Mouse (Mus musculus) frontal cortex, postnatal 10 days (tissue): ENCODE measurements at regions not wholly inside any gene's neighbourhood (a gene's known extent, or its start where the extent isn't known, plus 50 kb on each side); places are given as distances from the start of the nearest gene placed in this dataset.

Experiments used
- DNase-seq, 2 experiments: peaks; one replicate each; pipeline ENCODE4 v3.0.0; 2022; ENCODE audit warnings: low spot score in 2 of 2, mixed read lengths in 1 of 2

DNA sequence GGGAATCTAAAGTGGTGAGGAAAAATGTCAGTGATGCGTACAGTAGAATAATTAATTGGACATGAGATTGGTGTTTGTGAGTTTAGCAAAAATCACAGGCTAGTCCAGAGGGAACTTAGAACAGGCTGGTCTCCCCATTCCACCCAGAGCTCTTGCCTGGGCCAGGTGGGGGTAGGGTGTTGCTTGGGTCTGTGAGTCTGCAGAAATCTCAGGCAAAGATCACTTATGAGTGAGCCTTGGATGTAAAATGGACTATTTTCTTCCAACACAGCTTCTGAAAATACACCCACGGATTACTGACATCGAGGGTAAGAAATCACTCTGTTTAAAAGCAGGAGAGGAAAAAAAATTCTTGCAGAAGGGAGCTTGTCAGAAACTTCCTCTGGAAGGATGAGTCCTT, 159.1 kb downstream of the Diras2 start:
- DNase-seq = no peak

DNA sequence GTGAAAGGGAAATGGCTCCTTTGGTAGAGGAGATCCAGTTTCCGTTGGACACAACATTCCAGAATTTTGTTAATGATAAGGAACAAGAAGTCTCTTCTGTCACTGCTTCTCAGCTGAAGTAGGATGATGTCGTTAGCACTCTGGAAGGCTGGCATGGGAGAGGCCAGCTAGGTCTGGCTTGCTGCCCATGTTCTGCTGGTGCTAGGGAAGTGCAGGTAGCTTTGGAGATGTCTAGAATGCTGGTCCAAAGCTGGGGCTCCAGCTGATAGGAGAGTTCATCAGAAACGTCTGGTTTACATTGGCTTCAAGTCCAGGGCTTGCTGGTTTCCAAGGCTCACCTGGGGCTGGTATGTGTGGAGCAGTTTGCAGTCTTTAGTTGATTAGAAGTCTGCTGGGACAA, 156.3 kb downstream of the Diras2 start:
- no peak for DNase-seq

DNA sequence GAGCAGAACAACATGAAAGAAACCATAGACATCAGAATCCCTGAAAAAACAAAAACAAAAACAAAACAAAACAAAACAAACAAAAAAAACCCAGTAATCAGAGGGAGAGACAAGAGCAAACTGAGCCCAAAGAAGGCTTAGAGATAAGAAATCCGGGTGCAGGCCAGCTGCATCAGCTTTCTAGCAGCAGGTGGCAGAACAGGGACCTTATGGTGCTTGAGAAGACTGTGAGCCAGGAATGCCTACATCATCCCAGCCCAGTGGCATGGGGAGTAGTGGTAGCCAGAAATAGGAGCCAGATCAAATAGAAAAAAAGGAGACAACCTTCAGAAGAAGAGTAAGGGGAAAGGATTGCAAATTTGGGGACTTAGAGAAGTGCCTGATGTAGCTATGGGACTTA, 152.8 kb downstream of the Diras2 start:
- DNase-seq = no peak

DNA sequence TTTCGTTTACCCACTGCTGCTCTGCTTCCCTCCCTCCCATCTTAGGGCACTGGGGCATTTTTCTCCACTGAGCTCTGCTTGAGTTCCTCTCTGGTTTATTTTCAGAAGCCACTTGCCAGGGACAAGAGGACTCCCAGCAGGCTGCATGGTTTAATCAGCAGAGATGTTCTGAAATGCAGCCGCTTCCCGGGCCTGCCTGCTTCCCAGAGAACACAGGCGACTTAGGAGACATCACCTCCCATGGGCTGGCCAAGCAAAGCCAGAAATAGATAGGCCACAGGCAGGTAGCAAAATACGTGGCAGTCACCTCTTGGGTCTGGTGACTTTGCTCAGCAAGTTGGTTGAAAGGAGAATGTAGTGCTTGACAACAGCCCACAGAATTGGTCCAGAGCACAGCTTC, 141.8 kb downstream of the Diras2 start:
- no peak for DNase-seq

DNA sequence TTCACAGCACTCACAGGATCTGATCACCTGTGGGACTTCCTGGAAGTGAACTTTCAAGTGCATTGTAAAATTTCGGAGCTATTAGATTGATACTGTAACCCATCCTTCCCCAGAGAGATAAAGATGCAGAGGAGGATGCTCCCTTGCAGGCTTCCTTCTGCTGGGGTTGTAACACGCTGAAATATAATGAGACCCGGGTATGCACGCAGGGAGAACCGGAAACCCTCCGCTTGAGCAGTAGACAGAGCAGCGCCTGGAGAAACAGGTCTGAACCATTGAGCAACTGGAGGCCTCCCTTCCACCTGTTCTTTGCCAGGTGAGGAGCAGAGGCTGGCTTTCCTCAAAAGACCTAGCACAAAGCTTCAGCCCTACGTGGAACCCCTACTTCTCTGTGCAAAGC, 135.3 kb downstream of the Diras2 start:
- DNase-seq = no peak

DNA sequence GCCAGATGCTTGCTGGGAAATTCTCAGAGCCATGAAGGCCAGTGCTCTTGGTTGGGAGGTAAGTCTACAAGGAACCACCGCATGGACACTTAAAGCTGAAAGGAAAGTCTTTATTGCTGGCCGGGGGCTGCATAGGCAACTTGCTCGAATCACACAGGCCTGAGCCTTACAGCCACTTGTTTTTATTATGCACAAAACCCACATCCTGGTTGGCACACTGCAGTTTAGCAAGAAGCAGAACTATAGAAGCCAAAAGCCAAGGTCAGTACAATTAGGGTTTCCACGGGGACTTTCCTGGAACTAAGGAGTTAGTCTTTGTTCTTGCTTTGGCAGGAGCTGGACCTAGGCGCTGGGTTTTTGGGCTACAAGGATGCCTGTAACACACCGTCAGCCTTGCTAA, 132.7 kb downstream of the Diras2 start:
- no peak for DNase-seq

DNA sequence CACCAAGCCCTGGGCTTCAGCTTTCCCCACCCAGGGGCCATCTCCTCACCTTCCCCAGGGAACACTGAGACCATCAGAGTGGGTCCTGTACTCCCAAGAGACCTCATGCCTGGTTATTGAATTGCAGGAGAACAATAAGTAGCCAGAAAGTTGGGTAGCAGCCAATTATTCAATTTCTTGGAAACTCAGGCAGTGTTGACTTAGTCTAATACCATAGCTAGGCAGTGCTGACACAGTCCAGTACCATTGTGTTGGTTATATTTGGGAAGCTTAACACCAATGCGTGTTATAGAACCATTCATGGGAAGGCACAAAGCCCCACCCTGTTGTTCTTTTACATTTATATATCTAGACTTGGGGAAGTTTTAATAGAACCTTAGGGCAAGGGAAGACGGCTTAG, 131.9 kb downstream of the Diras2 start:
- no peak for DNase-seq

DNA sequence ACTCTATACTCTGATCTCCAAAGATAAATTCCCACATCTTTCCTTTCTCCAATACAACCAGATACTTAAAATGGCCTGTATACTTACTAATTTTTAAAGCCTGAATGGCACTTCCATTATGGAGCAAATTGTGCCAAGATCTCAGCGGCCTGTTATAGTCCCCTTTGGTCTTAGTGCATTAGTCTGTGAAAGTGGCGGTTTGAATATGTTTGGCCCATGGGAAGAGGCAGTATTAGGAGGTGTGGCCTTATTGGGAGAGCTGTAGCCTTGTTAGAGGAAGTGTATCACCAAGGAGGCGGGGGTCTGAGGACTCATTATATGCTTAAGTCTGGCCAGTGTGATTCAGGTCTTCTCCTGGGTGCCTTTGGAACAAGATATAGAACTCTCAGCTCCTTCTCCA, 127.3 kb downstream of the Diras2 start:
- no peak for DNase-seq

DNA sequence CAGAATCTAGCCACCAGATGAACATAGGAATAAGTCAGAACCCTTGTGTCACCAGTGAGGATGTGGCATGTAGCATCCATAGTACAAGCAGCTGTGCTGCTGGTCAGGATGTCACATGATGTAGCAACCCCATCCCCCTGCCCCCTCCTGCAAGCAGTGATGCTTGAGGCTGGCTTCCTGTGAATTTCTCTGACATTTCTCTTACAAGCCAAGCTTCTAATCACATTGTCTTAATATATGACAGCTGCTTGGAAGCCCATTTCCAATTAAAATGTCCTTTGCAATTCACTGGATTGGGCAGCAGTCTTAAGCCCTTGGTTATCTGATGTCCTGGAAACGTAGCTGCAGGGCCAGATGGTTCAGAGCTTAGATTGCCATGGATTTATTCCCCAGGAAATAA, 114.8 kb downstream of the Diras2 start:
- DNase-seq = no peak

DNA sequence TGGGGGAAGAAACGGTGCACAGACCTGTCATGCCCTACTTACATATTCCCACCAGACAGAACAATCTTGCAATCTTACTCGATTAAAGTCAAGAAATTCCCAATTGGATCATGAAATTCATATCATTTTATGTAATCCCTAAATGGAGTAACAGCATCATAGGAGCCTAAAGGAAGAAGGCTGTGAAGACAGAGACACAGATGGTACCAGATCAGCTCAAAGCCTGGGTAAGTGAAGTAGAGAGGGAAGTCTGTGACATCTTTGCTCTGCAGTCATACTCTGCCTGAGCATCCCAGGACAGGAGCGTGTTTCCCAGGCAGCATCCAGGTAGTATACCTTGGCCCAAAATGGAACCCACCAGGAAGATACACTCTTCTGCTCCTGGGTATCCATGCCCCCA, 108.6 kb downstream of the Diras2 start:
- DNase-seq = no peak

DNA sequence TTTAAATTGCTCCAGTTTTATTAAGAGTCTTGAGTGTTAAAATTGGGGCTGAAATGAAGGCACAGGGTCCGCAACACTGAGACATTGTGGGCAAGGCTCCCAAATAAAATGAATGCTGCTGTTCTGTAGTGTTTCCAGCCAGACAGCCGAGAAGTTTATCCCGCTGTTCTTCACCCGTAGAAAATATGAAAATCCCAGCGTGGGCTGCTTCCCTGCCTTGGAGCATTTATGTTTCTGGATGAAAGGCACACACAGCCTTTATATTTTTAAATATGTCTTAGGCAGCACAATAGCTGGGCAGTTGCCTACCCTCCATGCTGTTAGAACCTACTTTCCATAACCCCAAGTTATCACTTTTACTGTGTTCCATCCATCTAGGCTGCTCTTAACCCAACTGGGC, 102.6 kb downstream of the Diras2 start:
- DNase-seq = no peak

DNA sequence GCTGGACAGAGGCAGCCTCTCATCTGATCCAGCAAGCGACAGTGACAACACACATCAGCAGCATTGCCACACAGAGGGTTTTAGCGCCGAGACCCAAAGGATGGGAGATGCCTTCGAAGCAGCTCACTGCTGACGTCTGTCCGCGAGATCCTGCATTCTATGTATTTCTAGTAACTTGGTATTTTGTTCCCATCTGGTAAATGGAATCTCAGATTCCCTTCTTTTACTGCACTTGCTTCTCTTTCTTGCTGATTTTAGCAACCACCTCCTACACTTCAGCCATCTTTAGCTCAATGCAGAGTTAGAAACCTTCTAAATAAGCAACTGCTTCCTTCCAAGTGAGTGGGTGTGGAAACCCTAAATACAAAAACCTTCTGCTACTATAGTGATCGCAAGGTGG, 94.3 kb downstream of the Diras2 start:
- DNase-seq = peak in 1 of 2 experiments; percentile 40

DNA sequence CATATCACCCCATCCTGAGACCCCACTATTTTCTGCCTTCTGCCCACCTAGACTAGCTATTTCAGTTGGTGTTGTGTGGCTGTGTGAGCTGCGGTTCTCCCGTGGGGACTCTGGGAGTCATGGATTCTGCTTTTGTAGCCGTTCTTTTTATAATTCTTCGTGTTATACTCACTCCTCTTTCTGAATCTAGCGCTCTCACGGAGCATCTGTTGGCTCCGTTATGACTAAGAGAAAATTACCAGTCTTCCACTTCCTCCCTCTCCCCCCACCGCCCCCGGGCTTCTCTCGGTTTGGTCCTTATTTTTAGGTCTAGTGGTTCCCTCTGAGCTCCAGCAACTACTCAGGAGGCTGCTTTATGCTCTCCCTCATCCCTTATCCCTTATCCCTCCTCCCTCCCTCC, 85.6 kb downstream of the Diras2 start:
- peak; percentile 50 to 66 for DNase-seq

DNA sequence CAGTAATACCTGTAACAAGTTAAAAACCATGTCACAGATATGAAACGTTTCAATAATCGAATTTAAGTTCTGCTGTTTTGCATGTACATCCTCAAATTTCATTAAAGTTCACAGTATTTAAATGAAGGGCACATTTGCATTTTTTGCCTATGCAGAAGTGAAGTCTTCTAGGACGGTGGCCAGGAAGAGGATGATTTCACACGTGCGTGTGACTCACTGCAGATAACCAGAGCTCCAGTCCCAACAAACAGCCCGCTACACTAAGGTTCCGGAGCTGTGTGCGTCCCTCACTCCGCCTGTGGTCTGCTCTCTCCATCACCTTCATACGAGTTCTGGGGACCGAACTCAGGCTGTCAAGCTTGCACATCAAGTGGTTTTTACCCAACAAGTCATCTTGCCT, 82.2 kb downstream of the Diras2 start:
- no peak for DNase-seq

DNA sequence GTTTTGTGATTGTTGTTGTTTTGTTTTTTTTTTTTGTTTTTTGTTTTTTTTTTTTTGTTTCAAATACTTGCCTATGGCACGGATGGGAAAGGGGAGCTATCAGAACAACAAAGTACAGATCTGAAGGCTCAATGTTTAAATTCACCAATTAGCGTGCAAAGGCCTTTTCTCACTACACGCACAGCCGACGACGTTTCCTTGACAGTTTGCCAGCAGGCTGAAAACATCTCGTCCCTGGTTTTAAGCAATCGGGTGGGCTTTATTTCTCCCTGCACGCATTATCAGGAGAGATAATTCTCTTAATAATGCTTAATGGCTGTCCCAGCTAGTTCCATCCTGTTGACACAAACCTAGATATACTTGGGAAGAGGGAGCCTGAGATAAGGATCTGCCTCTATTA, 79.6 kb downstream of the Diras2 start:
- DNase-seq = no peak

DNA sequence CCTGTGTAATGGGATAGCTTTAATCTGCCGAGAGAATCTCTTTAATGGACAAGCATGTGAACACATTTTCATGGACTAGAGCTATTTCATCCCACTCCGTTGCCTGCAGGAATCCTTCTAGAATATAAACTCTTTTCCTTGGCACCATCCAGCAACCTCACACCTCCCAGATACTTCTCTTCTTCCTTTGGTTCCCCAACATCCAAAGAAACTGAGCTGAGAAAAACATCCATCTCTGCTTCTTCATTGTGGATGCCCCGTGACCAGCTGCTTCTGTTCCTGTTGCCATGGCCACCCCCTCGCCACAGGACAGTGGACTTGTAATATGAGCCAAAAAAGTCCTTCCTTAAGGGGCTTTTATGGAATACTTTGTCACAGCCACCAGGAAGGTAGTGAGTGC, 78.8 kb downstream of the Diras2 start:
- no peak for DNase-seq
